Mouse (Mus musculus) megakaryocyte, embryonic 14.5 days (primary cell): ENCODE results near the gene Pygl. TPM values are rescaled to one million over a fixed set of nuclear protein-coding genes. Genes with fewer than 3 reads are reported as not detected.

Source experiments
- H3K27me3 ChIP-seq: replicated peaks from 2 replicates; pipeline ENCODE3; 2012; ENCODE audit warnings: inconsistent platforms
- H3K36me3 ChIP-seq: replicated peaks from 2 replicates; pipeline ENCODE3; 2012; ENCODE audit warnings: low read length, inconsistent platforms, mixed read lengths
- H3K4me1 ChIP-seq: 2 replicates; pipeline ENCODE4 v1.6.1; 2012; ENCODE audit warnings: inconsistent platforms
- H3K4me3 ChIP-seq: replicated peaks from 2 replicates; pipeline ENCODE3; 2012; ENCODE audit warnings: moderate library complexity, mild to moderate bottlenecking, inconsistent platforms
- H3K9me3 ChIP-seq: 2 replicates; pipeline ENCODE4 v1.6.1; 2012; ENCODE audit warnings: inconsistent platforms
- FLI1 ChIP-seq: IDR thresholded peaks from 2 replicates; pipeline ENCODE4 v1.6.1; 2012; ENCODE audit warnings: low read length, inconsistent platforms, mixed read lengths
- GATA1 ChIP-seq: IDR thresholded peaks from 3 replicates; pipeline ENCODE4 v1.6.1; 2012; ENCODE audit warnings: mixed read lengths, low read length, inconsistent platforms, borderline replicate concordance
- polyA plus RNA-seq: library from polyadenylated mRNA; stranded (reverse); fragments of >175 nt; gene quantifications from 2 replicates; pipeline ENCODE4 v1.2.3, GENCODE M21; 2012; ENCODE audit warnings: low replicate concordance; ENCODE audit not compliant: insufficient read depth

Gene Pygl
- polyA plus RNA-seq, 1 experiment = 35.0 TPM

DNA sequence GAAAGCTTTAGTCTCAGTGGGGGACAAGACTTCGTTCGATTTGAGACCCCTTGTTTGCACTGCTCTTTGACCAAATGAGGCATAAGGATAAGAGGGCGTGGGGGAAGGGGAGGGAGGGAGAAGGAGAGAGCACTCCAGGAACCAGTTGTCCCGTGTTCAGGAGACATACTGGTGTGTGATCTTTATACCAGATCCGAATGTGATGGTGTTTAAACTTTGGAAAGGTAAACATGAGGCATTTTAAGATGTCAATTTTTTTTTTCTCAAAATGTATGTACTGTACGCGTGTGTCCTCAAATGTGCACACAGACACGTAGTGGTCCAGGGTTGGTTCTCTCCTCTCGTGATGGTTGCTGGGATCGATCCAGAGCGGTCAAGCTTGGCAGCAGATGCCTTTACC lies 3.1 kb downstream of the Pygl start:
- Histone ChIP-seq H3K36me3 (peaks cover 19% of the 10 kb centered on the region), H3K27me3 (no peaks in the 10 kb centered on the region), H3K9me3 (no peaks in the 10 kb centered on the region), H3K4me3 (peak overlapping the region; percentile 100), H3K4me1 (peaks cover 87% of the 10 kb centered on the region)
- no peak for TF ChIP-seq GATA1
- TF ChIP-seq FLI1 = no peak

GRCm38 (mm10) chr12:70227121-70227932 lies 4.0 kb downstream of the Pygl start:
- TF ChIP-seq GATA1 (no peak), FLI1 (no peak)
- H3K4me1 ChIP-seq = peaks cover 80% of the 10 kb centered on the region
- H3K36me3 ChIP-seq = peaks cover 28% of the 10 kb centered on the region
- peak overlapping the region; percentile 100 for H3K4me3 ChIP-seq
- H3K27me3 ChIP-seq = no peaks in the 10 kb centered on the region
- H3K9me3 ChIP-seq = no peaks in the 10 kb centered on the region

GRCm38 (mm10) chr12:70226655-70227054 lies 4.6 kb downstream of the Pygl start:
- TF ChIP-seq FLI1 (no peak), GATA1 (no peak)
- H3K4me3 ChIP-seq = peak overlapping the region; percentile 100

GRCm38 (mm10) chr12:70223331-70223730 lies 8.0 kb downstream of the Pygl start:
- Histone ChIP-seq H3K4me1 (peaks cover 68% of the 10 kb centered on the region), H3K4me3 (no peak overlapping the region), H3K9me3 (no peaks in the 10 kb centered on the region), H3K36me3 (peaks cover 64% of the 10 kb centered on the region), H3K27me3 (no peaks in the 10 kb centered on the region)
- no peak for TF ChIP-seq FLI1
- no peak for TF ChIP-seq GATA1

More at GRCm38 (mm10) chr12:70226655-70227054, 4.6 kb downstream of the Pygl start:
- Histone ChIP-seq H3K36me3 (peaks cover 34% of the 10 kb centered on the region), H3K27me3 (no peaks in the 10 kb centered on the region), H3K9me3 (no peaks in the 10 kb centered on the region), H3K4me1 (peaks cover 74% of the 10 kb centered on the region)

DNA sequence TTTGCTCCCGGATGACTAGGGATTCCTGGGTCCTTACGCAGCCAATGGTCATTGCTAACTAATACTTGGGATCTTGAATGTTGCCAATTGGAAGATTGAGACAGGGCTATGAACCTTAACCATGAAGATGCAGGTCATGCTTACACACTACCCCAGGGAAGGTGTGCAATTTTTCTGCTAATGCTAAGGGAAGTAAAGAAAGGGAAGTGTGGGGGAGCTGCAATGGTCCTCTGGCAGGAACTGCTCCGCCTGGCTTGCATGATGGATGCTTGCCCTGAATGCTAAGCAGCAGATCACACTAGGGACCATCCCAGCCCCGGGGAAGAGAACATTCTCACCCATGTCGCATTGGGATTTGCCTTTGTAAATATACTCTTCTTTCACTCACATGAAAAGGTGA lies 9.9 kb downstream of the Pygl start:
- Histone ChIP-seq H3K36me3 (peaks cover 81% of the 10 kb centered on the region), H3K27me3 (no peaks in the 10 kb centered on the region), H3K4me3 (no peak overlapping the region), H3K9me3 (no peaks in the 10 kb centered on the region), H3K4me1 (peaks cover 55% of the 10 kb centered on the region)
- TF ChIP-seq FLI1 (no peak), GATA1 (no peak)

DNA sequence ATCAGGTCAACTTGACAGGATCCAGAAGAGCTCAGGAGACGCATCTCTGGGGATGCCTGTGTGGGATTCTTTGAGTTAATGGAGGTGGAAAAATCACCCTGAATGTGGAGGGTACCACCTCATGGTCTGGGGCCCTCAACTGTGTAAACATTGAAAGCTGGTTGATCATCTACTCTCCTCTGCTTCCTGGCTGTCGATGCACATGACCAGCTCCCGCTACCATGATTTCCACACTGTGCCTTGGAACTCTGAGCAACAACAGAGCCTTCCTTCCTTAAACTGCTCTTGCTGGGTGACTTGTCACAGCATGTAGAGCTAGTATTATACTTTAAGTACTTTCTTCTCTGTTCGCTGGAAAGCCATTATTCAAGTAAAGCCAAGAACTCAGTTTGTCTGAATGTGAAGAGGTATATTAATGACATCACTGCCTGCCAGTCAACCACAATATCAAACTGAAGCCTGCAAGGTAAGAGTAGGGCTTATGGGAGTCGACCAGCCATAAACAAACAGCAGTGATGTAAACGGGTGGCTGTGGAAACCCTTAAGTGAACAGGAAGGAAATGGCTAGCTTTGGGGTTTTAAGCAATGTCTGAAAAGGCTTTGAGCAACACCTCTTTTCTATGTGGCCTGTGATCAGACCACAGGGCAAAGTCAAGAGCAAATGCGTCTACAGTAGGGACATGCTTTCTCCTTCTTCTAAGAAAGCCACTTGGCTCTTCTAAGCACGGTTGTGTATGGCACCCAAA lies 12.3 kb downstream of the Pygl start:
- H3K9me3 ChIP-seq = no peaks in the 10 kb centered on the region
- TF ChIP-seq GATA1 (no peak), FLI1 (no peak)
- no peak overlapping the region for H3K4me3 ChIP-seq
- peaks cover 91% of the 10 kb centered on the region for H3K36me3 ChIP-seq
- peaks cover 35% of the 10 kb centered on the region for H3K4me1 ChIP-seq
- H3K27me3 ChIP-seq = no peaks in the 10 kb centered on the region

- no peak overlapping the region for H3K4me3 ChIP-seq
- H3K9me3 ChIP-seq = no peaks in the 10 kb centered on the region
- peaks cover 91% of the 10 kb centered on the region for H3K36me3 ChIP-seq
- peaks cover 21% of the 10 kb centered on the region for H3K4me1 ChIP-seq
- TF ChIP-seq GATA1 (no peak), FLI1 (no peak)
- H3K27me3 ChIP-seq = no peaks in the 10 kb centered on the region
Measured at GRCm38 (mm10) chr12:70216229-70216800, 15.0 kb downstream of the Pygl start.

DNA sequence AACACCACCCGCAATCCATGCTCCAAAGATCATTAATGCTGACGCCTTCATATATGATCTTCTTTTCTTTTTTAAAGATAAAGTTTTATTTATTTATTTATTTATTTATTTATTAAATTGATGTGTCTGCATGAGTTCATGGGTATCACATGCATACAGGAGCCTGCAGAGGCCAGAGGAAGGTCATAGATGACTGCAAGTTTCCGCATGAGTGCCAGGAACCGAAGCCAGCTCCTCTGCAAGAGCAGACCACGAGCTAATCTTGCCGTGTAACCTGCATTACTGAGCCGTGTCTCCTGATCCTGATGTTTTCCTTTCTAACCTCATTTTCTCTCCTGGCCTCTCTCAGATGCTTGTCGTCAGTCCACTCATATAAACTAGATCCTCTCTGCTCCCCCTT lies 17.0 kb downstream of the Pygl start:
- Histone ChIP-seq H3K9me3 (no peaks in the 10 kb centered on the region), H3K36me3 (peaks cover 87% of the 10 kb centered on the region), H3K4me1 (peaks cover 18% of the 10 kb centered on the region), H3K27me3 (no peaks in the 10 kb centered on the region), H3K4me3 (no peak overlapping the region)
- TF ChIP-seq FLI1 (no peak), GATA1 (no peak)

GRCm38 (mm10) chr12:70213601-70214000 lies 17.7 kb downstream of the Pygl start:
- Histone ChIP-seq H3K36me3 (peaks cover 86% of the 10 kb centered on the region), H3K4me1 (peaks cover 11% of the 10 kb centered on the region), H3K4me3 (no peak overlapping the region), H3K27me3 (no peaks in the 10 kb centered on the region), H3K9me3 (no peaks in the 10 kb centered on the region)
- TF ChIP-seq FLI1 (no peak), GATA1 (no peak)

DNA sequence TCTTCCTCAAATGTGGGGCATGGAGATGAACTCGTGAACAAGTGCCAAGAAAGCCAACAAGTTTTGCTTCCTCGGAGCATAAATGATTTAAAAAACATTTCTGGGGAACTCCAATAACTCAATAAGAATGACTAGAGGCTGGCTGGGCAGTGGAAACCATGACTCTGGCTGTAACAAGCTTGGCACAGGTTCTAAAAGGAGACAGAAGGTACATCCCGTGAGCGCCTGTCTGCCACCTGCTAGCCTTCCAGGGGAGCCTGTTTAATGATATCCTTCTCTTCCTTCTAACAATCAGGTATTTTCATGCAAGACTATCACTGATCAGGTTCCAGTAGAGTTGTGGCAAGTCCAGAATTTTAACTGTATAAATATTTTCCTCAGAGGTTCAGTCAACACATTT lies 18.8 kb downstream of the Pygl start:
- Histone ChIP-seq H3K9me3 (no peaks in the 10 kb centered on the region), H3K4me3 (no peak overlapping the region), H3K4me1 (peaks cover 9% of the 10 kb centered on the region), H3K27me3 (no peaks in the 10 kb centered on the region), H3K36me3 (peaks cover 87% of the 10 kb centered on the region)
- TF ChIP-seq GATA1 = no peak
- TF ChIP-seq FLI1 = no peak
